Mouse (Mus musculus): ENCODE results near the gene Rexo5. TPM values are rescaled to one million over a fixed set of nuclear protein-coding genes. Genes with fewer than 3 reads are reported as not detected.

The Rexo5 gene
- polyA plus RNA-seq, 1 experiment = 3.3 TPM

DNA sequence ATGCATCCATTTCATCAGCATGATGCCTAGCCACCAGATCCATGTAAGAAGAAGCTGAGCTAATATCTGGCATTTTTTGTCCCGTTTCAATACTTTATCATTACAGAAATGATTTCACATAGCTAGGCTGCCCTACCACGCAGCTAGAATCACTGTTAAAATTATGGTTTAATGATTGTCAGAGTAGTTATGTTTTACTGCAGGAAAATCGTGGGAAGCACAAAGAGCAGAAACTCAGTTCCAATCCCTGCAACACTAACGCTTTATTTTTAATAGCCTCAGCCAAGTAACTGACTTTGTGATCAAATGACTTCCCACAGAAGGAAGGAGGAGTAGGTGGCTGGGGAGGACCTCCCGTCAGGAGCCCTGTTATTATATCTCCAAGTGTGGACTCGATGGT is 26.8 kb upstream of the Rexo5 start:
- no peaks in the 10 kb centered on the region for H3K79me2 ChIP-seq (ENCODE audit: control insufficient read depth, insufficient read depth)
- no peaks in the 10 kb centered on the region for H3K36me3 ChIP-seq (ENCODE audit: control insufficient read depth, insufficient read depth)
- H3K4me2 ChIP-seq (ENCODE audit: low read depth) = no peak overlapping the region
- no peak overlapping the region for H3K4me3 ChIP-seq
- H3ac ChIP-seq (ENCODE audit: control insufficient read depth, insufficient read length) = no peak overlapping the region
- H3K27me3 ChIP-seq (ENCODE audit: control insufficient read depth, insufficient read depth, insufficient read length) = no peaks in the 10 kb centered on the region
- TF ChIP-seq USF1 (IDR thresholded peaks at IDR 0.05; ENCODE audit: low read depth) (no peak), MYOD1 (IDR thresholded peaks at IDR 0.05; ENCODE audit: control insufficient read depth in 1 of 3, insufficient read length in 2 of 3, low read depth in 2 of 3) (no peak), REST (IDR thresholded peaks at IDR 0.05; ENCODE audit: insufficient read depth, insufficient read length) (no peak), E2F4 (IDR thresholded peaks at IDR 0.05; ENCODE audit: insufficient read depth) (no peak)

- Histone ChIP-seq H3K4me2 (ENCODE audit: low read depth) (no peak overlapping the region), H3K4me3 (no peak overlapping the region), H3K27me3 (ENCODE audit: control insufficient read depth, insufficient read depth, insufficient read length) (no peaks in the 10 kb centered on the region), H3K79me2 (ENCODE audit: control insufficient read depth, insufficient read depth) (no peaks in the 10 kb centered on the region), H3ac (ENCODE audit: control insufficient read depth, insufficient read length) (no peak overlapping the region), H3K36me3 (ENCODE audit: control insufficient read depth, insufficient read depth) (no peaks in the 10 kb centered on the region)
- TF ChIP-seq SRF (IDR thresholded peaks at IDR 0.05; ENCODE audit: control insufficient read depth, insufficient read length, low read depth) (no peak), MAX (IDR thresholded peaks at IDR 0.05; ENCODE audit: low read depth) (no peak), POLR2AphosphoS2 (IDR thresholded peaks at IDR 0.05; ENCODE audit: insufficient read length, low read depth) (no peak), TCF3 (IDR thresholded peaks at IDR 0.05; ENCODE audit: insufficient read length, low read depth) (no peak), POLR2A (IDR thresholded peaks at IDR 0.05; ENCODE audit: insufficient read length, low read depth) (no peak), MYOD1 (IDR thresholded peaks at IDR 0.05; ENCODE audit: control insufficient read depth in 1 of 3, insufficient read length in 2 of 3, low read depth in 2 of 3) (no peak), USF1 (IDR thresholded peaks at IDR 0.05; ENCODE audit: low read depth) (no peak), E2F4 (IDR thresholded peaks at IDR 0.05; ENCODE audit: insufficient read depth) (no peak), MYOG (IDR thresholded peaks at IDR 0.05; ENCODE audit: control insufficient read depth in 1 of 3, insufficient read depth in 1 of 3, insufficient read length in 2 of 3, low read depth in 2 of 3) (no peak), REST (IDR thresholded peaks at IDR 0.05; ENCODE audit: insufficient read depth, insufficient read length) (no peak), CEBPB (IDR thresholded peaks at IDR 0.05; ENCODE audit: insufficient read depth, poor library complexity, severe bottlenecking) (no peak), TCF12 (IDR thresholded peaks at IDR 0.05; ENCODE audit: insufficient read depth, poor library complexity, severe bottlenecking) (no peak)
Measured at GRCm38 (mm10) chr7:119769895-119770294, 23.9 kb upstream of the Rexo5 start.

GRCm38 (mm10) chr7:119783453-119783852 is 10.4 kb upstream of the Rexo5 start:
- H3K27me3 ChIP-seq (ENCODE audit: control insufficient read depth, insufficient read depth, insufficient read length) = no peaks in the 10 kb centered on the region
- H3K36me3 ChIP-seq (ENCODE audit: control insufficient read depth, insufficient read depth) = peaks cover 19% of the 10 kb centered on the region
- no peak overlapping the region for H3ac ChIP-seq (ENCODE audit: control insufficient read depth, insufficient read length)
- H3K4me3 ChIP-seq = no peak overlapping the region
- H3K79me2 ChIP-seq (ENCODE audit: control insufficient read depth, insufficient read depth) = no peaks in the 10 kb centered on the region
- TF ChIP-seq CEBPB (IDR thresholded peaks at IDR 0.05; ENCODE audit: insufficient read depth, poor library complexity, severe bottlenecking) (no peak), POLR2AphosphoS2 (IDR thresholded peaks at IDR 0.05; ENCODE audit: insufficient read length, low read depth) (no peak), TCF12 (IDR thresholded peaks at IDR 0.05; ENCODE audit: insufficient read depth, poor library complexity, severe bottlenecking) (no peak), SRF (IDR thresholded peaks at IDR 0.05; ENCODE audit: control insufficient read depth, insufficient read length, low read depth) (no peak), TCF3 (IDR thresholded peaks at IDR 0.05; ENCODE audit: insufficient read length, low read depth) (no peak)
- H3K4me2 ChIP-seq (ENCODE audit: low read depth) = no peak overlapping the region

- Histone ChIP-seq H3ac (ENCODE audit: control insufficient read depth, insufficient read length) (no peak overlapping the region), H3K27me3 (ENCODE audit: control insufficient read depth, insufficient read depth, insufficient read length) (no peaks in the 10 kb centered on the region), H3K4me2 (ENCODE audit: low read depth) (no peak overlapping the region), H3K79me2 (ENCODE audit: control insufficient read depth, insufficient read depth) (no peaks in the 10 kb centered on the region), H3K36me3 (ENCODE audit: control insufficient read depth, insufficient read depth) (peaks cover 30% of the 10 kb centered on the region), H3K4me3 (no peak overlapping the region)
- no peak for TF ChIP-seq MYOG (IDR thresholded peaks at IDR 0.05; ENCODE audit: control insufficient read depth in 1 of 3, insufficient read depth in 1 of 3, insufficient read length in 2 of 3, low read depth in 2 of 3)
- TF ChIP-seq MAX (IDR thresholded peaks at IDR 0.05; ENCODE audit: low read depth) = no peak
- no peak for TF ChIP-seq REST (IDR thresholded peaks at IDR 0.05; ENCODE audit: insufficient read depth, insufficient read length)
- no peak for TF ChIP-seq E2F4 (IDR thresholded peaks at IDR 0.05; ENCODE audit: insufficient read depth)
- no peak for TF ChIP-seq TCF3 (IDR thresholded peaks at IDR 0.05; ENCODE audit: insufficient read length, low read depth)
- no peak for TF ChIP-seq SRF (IDR thresholded peaks at IDR 0.05; ENCODE audit: control insufficient read depth, insufficient read length, low read depth)
- no peak for TF ChIP-seq CEBPB (IDR thresholded peaks at IDR 0.05; ENCODE audit: insufficient read depth, poor library complexity, severe bottlenecking)
- no peak for TF ChIP-seq TCF12 (IDR thresholded peaks at IDR 0.05; ENCODE audit: insufficient read depth, poor library complexity, severe bottlenecking)
- no peak for TF ChIP-seq MYOD1 (IDR thresholded peaks at IDR 0.05; ENCODE audit: control insufficient read depth in 1 of 3, insufficient read length in 2 of 3, low read depth in 2 of 3)
- TF ChIP-seq POLR2AphosphoS2 (IDR thresholded peaks at IDR 0.05; ENCODE audit: insufficient read length, low read depth) = no peak
Measured at GRCm38 (mm10) chr7:119784908-119785307, 8.9 kb upstream of the Rexo5 start.

- H3K79me2 ChIP-seq (ENCODE audit: control insufficient read depth, insufficient read depth) = no peaks in the 10 kb centered on the region
- no peak overlapping the region for H3K4me2 ChIP-seq (ENCODE audit: low read depth)
- H3K27me3 ChIP-seq (ENCODE audit: control insufficient read depth, insufficient read depth, insufficient read length) = no peaks in the 10 kb centered on the region
- no peak overlapping the region for H3ac ChIP-seq (ENCODE audit: control insufficient read depth, insufficient read length)
- peaks cover 30% of the 10 kb centered on the region for H3K36me3 ChIP-seq (ENCODE audit: control insufficient read depth, insufficient read depth)
- no peak for TF ChIP-seq SRF (IDR thresholded peaks at IDR 0.05; ENCODE audit: control insufficient read depth, insufficient read length, low read depth)
- H3K4me3 ChIP-seq = no peak overlapping the region
Measured at GRCm38 (mm10) chr7:119789024-119789423, 4.8 kb upstream of the Rexo5 start.

Measured in myocyte (in vitro differentiated cells).